Mouse (Mus musculus) liver, postnatal 0 days (tissue): Measurements from ENCODE around the gene Cd59b.

Source experiments
- CTCF ChIP-seq: sonication (generic); IDR thresholded peaks from 2 replicates; pipeline ENCODE4 v1.5.1; 2016; ENCODE audit warnings: antibody characterized with exemption, low read depth
- EP300 ChIP-seq: IDR thresholded peaks from 2 replicates; pipeline ENCODE4 v1.6.1; 2016; ENCODE audit warnings: antibody characterized with exemption, low read depth, mild to moderate bottlenecking

DNA sequence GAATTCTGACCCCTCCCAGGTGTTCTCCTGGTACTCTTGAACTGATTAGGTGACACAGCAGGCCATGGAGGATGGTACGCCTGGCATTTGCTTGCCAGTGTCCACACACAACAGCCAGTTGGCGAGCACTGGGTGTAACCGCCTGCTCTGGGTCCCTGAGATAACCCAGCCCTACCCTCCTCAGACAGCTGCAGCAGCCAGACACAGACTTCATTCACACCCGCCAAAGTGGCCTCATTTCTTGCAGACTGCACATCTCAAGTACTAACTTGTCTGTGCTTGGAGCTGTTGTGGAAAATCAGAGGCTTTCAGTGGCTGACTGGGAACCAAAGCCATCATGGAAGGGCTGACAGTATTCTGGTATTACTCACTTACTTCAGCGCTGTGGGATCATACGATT is 60.5 kb downstream of the Cd59b start:
- no peak for TF ChIP-seq CTCF
- peak; percentile 97 for TF ChIP-seq EP300
